Mouse (Mus musculus) frontal cortex, adult (tissue): ENCODE results near the gene Pdyn.

ENCODE experiments used
- ATAC-seq: cut with Nextera tagmentation; 2 replicates; pipeline ENCODE4 v1.9.2; 2017; ENCODE audit warnings: mild to moderate bottlenecking, moderate library complexity, mixed read lengths; ENCODE audit not compliant: low TSS enrichment

Gene Pdyn

GRCm38 (mm10) chr2:129654233-129654950 lies 45.3 kb downstream of the Pdyn start:
- ATAC-seq: peak; percentile 60; the same call in 1 of the 2 replicates

- ATAC-seq: no peak
These were observed 46.0 kb downstream of the Pdyn start for GRCm38 (mm10) chr2:129653632-129654031.

- ATAC-seq: no peak
These were observed 47.0 kb downstream of the Pdyn start for GRCm38 (mm10) chr2:129652616-129653015.
